Mouse (Mus musculus): Measurements from ENCODE around the gene Gm8660.
"Not testable (repeated sequence)": the region's sequence is repeated elsewhere in the genome, so short reads cannot be mapped to it uniquely, and the experiment has no call there.

The Gm8660 gene

DNA sequence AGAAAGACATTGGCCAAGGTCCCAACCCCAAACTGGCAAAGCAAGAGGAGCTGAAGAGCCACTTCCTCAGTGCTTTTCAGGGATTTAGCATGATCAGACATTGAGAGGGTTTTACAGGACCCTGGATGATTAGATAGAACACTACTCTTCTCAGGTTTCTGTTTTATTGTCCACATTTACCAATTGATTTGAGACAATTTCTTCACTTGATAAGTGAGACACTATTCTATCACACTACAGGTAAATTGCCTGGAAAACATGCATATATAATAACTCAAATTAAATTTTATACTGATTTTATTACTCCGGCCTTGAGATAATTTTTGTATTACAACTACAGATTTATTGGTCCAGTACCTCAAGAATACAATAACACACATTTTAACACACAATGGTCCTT, at the start of gene Gm8660:
Gm8660 (minus strand) TSS at position 101 of the 400 bp plus-strand sequence.
- DNase-seq (ENCODE audit: low read depth, low spot score) = not testable (repeated sequence)

DNA sequence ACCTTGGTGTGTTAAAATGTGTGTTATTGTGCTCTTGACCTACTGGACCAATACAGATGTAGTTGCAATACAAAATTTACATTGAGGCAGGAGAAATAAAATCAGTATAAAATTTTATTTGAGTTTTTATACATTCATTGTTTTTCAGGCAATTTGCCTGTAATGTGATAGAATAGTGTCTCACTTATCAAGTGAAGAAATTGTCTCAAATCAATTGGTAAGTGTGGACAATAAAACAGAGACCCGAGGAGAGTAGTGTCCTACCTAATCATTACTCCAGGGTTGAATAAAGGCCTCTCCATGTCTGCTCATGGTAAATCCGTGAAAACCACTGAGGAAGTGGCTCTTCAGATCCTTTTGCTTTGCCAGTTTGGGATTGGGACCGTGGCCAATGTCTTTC, 42.4 kb upstream of the Gm8660 start, which contains the start of gene Vmn1r148:
Vmn1r148 (plus strand) TSS at position 301 of the 400 bp plus-strand sequence.
- not testable (repeated sequence) for DNase-seq (ENCODE audit: low read depth, low spot score)

DNA sequence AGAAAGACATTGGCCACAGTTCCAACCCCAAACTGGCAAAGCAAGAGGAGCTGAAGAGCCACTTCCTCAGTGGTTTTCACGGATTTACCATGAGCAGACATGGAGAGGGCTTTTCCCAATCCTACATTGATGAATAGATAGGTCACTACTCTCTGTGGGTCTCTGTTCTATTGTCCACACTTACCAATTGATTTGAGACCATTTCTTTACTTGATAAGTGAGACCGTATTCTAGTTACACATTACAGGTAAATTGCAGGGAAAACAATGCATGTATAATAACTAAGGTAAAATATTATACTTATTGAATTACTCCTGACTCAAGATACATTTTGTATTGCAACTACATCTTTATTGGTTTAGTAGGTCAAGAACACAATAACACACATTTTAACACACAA, 41.2 kb downstream of the Gm8660 start, which contains the start of gene Gm4187:
Gm4187 (minus strand) TSS at position 101 of the 400 bp plus-strand sequence.
- DNase-seq (ENCODE audit: low read depth, low spot score) = not testable (repeated sequence)

All from skeletal muscle tissue, adult 2 months (tissue).